Mouse (Mus musculus) midbrain, embryonic 10.5 days (tissue): ENCODE data around the gene Ccdc153. TPM values are rescaled to one million over a fixed set of nuclear protein-coding genes. Genes with fewer than 3 reads are reported as not detected.

Experiments
- DNase-seq: peaks from one replicate; pipeline ENCODE4 v3.0.0-alpha.2; 2017; ENCODE audit warnings: low spot score
- H3K27ac ChIP-seq: fragments of 300-500 bp; sonication (generic); replicated peaks from 2 replicates; pipeline ENCODE4 v1.5.1; 2016; ENCODE audit warnings: mild to moderate bottlenecking
- H3K27me3 ChIP-seq: fragments of 300-500 bp; sonication (generic); 2 replicates; pipeline ENCODE4 v1.6.1; 2016; ENCODE audit warnings: low read depth, mild to moderate bottlenecking; ENCODE audit not compliant: poor library complexity, severe bottlenecking
- H3K36me3 ChIP-seq: fragments of 300-500 bp; sonication (generic); 2 replicates; pipeline ENCODE4 v1.6.1; 2016; ENCODE audit warnings: mild to moderate bottlenecking, moderate library complexity
- H3K4me1 ChIP-seq: fragments of 300-500 bp; sonication (generic); 2 replicates; pipeline ENCODE4 v1.6.1; 2016
- H3K4me3 ChIP-seq: fragments of 300-500 bp; sonication (generic); 2 replicates; pipeline ENCODE4 v1.5.1; 2016; ENCODE audit warnings: mild to moderate bottlenecking, moderate library complexity
- H3K9me3 ChIP-seq: fragments of 300-500 bp; sonication (generic); replicated peaks from 2 replicates; pipeline ENCODE4 v1.6.1; 2016; ENCODE audit warnings: mild to moderate bottlenecking
- WGBS: fragments of 180-500 bp; shearing (Covaris S2); methylation state at CpG from one replicate; pipeline ENCODE4 v1.1.7; 2016; 5-methylcytosine and 5-hydroxymethylcytosine counted together
- polyA plus RNA-seq: library from polyadenylated mRNA; unstranded; fragments of >200 nt; fragmentation: Nextera tagmentation; extraction: Ambion mirVana; gene quantifications from 2 replicates; pipeline ENCODE4 v1.2.1, GENCODE M21; 2016

Gene Ccdc153
- polyA plus RNA-seq = not detected in 2 replicates

- 63% methylated on average over 2 of the region's 2 CpGs for WGBS
- H3K27me3 ChIP-seq = no peaks in the 10 kb centered on the region
- no peaks in the 10 kb centered on the region for H3K36me3 ChIP-seq
- DNase-seq = no peak
- H3K4me1 ChIP-seq = peaks cover 14% of the 10 kb centered on the region
- H3K27ac ChIP-seq = no peak within 1 kb of the TSS
- no peaks in the 10 kb centered on the region for H3K9me3 ChIP-seq
- no peak within 1 kb of the TSS for H3K4me3 ChIP-seq
These were observed at the start of gene Ccdc153 for GRCm38 (mm10) chr9:44240399-44240798. TSS of gene Ccdc153 (plus strand) at chr9:44240676.

GRCm38 (mm10) chr9:44191166-44191565 lies 49.3 kb upstream of the Ccdc153 start:
- Histone ChIP-seq H3K27ac (no peak overlapping the region), H3K9me3 (no peaks in the 10 kb centered on the region), H3K27me3 (no peaks in the 10 kb centered on the region), H3K4me3 (no peak overlapping the region), H3K4me1 (no peaks in the 10 kb centered on the region), H3K36me3 (peaks cover 28% of the 10 kb centered on the region)
- WGBS = 88% methylated on average over 3 of the region's 3 CpGs
- DNase-seq = no peak

- Histone ChIP-seq H3K4me1 (no peaks in the 10 kb centered on the region), H3K27ac (no peak overlapping the region), H3K4me3 (no peak overlapping the region), H3K27me3 (no peaks in the 10 kb centered on the region), H3K9me3 (no peaks in the 10 kb centered on the region), H3K36me3 (peaks cover 37% of the 10 kb centered on the region)
- WGBS = 94% methylated on average over 3 of the region's 3 CpGs
- no peak for DNase-seq
These were observed 48.2 kb upstream of the Ccdc153 start for GRCm38 (mm10) chr9:44192312-44192711.

GRCm38 (mm10) chr9:44192794-44193193 lies 47.7 kb upstream of the Ccdc153 start:
- no peak overlapping the region for H3K27ac ChIP-seq
- 92% methylated on average over 5 of the region's 5 CpGs for WGBS
- no peak overlapping the region for H3K4me3 ChIP-seq
- no peaks in the 10 kb centered on the region for H3K9me3 ChIP-seq
- no peaks in the 10 kb centered on the region for H3K4me1 ChIP-seq
- no peak for DNase-seq
- H3K36me3 ChIP-seq = peaks cover 42% of the 10 kb centered on the region
- H3K27me3 ChIP-seq = no peaks in the 10 kb centered on the region

GRCm38 (mm10) chr9:44194000-44194399 lies 46.5 kb upstream of the Ccdc153 start:
- Histone ChIP-seq H3K36me3 (peaks cover 54% of the 10 kb centered on the region), H3K27ac (no peak overlapping the region), H3K4me1 (no peaks in the 10 kb centered on the region), H3K27me3 (no peaks in the 10 kb centered on the region), H3K4me3 (no peak overlapping the region), H3K9me3 (no peaks in the 10 kb centered on the region)
- no peak for DNase-seq
- 90% methylated on average over 1 of the region's 1 CpGs for WGBS

GRCm38 (mm10) chr9:44196354-44196753 lies 44.1 kb upstream of the Ccdc153 start:
- H3K27me3 ChIP-seq = no peaks in the 10 kb centered on the region
- H3K36me3 ChIP-seq = peaks cover 74% of the 10 kb centered on the region
- H3K4me3 ChIP-seq = no peak overlapping the region

GRCm38 (mm10) chr9:44199166-44199565 lies 41.3 kb upstream of the Ccdc153 start:
- no peaks in the 10 kb centered on the region for H3K9me3 ChIP-seq
- 94% methylated on average over 3 of the region's 3 CpGs for WGBS
- H3K4me3 ChIP-seq = no peak overlapping the region
- H3K4me1 ChIP-seq = no peaks in the 10 kb centered on the region
- no peaks in the 10 kb centered on the region for H3K27me3 ChIP-seq
- peaks cover 68% of the 10 kb centered on the region for H3K36me3 ChIP-seq
- H3K27ac ChIP-seq = no peak overlapping the region
- no peak for DNase-seq

More at GRCm38 (mm10) chr9:44196354-44196753, 44.1 kb upstream of the Ccdc153 start:
- Histone ChIP-seq H3K27ac (no peak overlapping the region), H3K4me1 (no peaks in the 10 kb centered on the region), H3K9me3 (no peaks in the 10 kb centered on the region)
- DNase-seq = no peak
- WGBS = 89% methylated on average over 4 of the region's 4 CpGs

GRCm38 (mm10) chr9:44199580-44199979 lies 40.9 kb upstream of the Ccdc153 start:
- no peak for DNase-seq
- Histone ChIP-seq H3K9me3 (no peaks in the 10 kb centered on the region), H3K4me3 (no peak overlapping the region), H3K27ac (no peak overlapping the region), H3K27me3 (no peaks in the 10 kb centered on the region), H3K36me3 (peaks cover 67% of the 10 kb centered on the region), H3K4me1 (no peaks in the 10 kb centered on the region)

- DNase-seq = no peak
- Histone ChIP-seq H3K4me3 (no peak overlapping the region), H3K27ac (no peak overlapping the region), H3K9me3 (no peaks in the 10 kb centered on the region), H3K4me1 (no peaks in the 10 kb centered on the region), H3K36me3 (peaks cover 63% of the 10 kb centered on the region), H3K27me3 (no peaks in the 10 kb centered on the region)
- 76% methylated on average over 3 of the region's 3 CpGs for WGBS
These were observed 40.0 kb upstream of the Ccdc153 start for GRCm38 (mm10) chr9:44200458-44200857.

- H3K9me3 ChIP-seq = peaks cover 8% of the 10 kb centered on the region; the same call in 1 of the 2 replicates
- 93% methylated on average over 2 of the region's 2 CpGs for WGBS
- H3K4me1 ChIP-seq = no peaks in the 10 kb centered on the region
- H3K4me3 ChIP-seq = no peak overlapping the region
- no peaks in the 10 kb centered on the region for H3K27me3 ChIP-seq
- DNase-seq = no peak
- no peak overlapping the region for H3K27ac ChIP-seq
- peaks cover 28% of the 10 kb centered on the region for H3K36me3 ChIP-seq
These were observed 32.6 kb upstream of the Ccdc153 start for GRCm38 (mm10) chr9:44207840-44208239.

GRCm38 (mm10) chr9:44209416-44209815 lies 31.1 kb upstream of the Ccdc153 start:
- H3K4me3 ChIP-seq = no peak overlapping the region
- H3K9me3 ChIP-seq = peaks cover 8% of the 10 kb centered on the region; the same call in 1 of the 2 replicates
- no peak for DNase-seq
- H3K36me3 ChIP-seq = peaks cover 35% of the 10 kb centered on the region
- no peaks in the 10 kb centered on the region for H3K4me1 ChIP-seq
- WGBS = 99% methylated on average over 4 of the region's 4 CpGs
- no peak overlapping the region for H3K27ac ChIP-seq
- H3K27me3 ChIP-seq = no peaks in the 10 kb centered on the region

- Histone ChIP-seq H3K36me3 (peaks cover 33% of the 10 kb centered on the region), H3K4me1 (no peaks in the 10 kb centered on the region), H3K9me3 (peaks cover 8% of the 10 kb centered on the region; the same call in 1 of the 2 replicates), H3K4me3 (no peak overlapping the region), H3K27me3 (no peaks in the 10 kb centered on the region), H3K27ac (no peak overlapping the region)
- 98% methylated on average over 4 of the region's 4 CpGs for WGBS
- DNase-seq = no peak
These were observed 28.1 kb upstream of the Ccdc153 start for GRCm38 (mm10) chr9:44212406-44212805.

- 96% methylated on average over 14 of the region's 14 CpGs for WGBS
- Histone ChIP-seq H3K9me3 (peaks cover 8% of the 10 kb centered on the region; the same call in 1 of the 2 replicates), H3K4me3 (no peak overlapping the region), H3K27me3 (no peaks in the 10 kb centered on the region), H3K27ac (no peak overlapping the region), H3K36me3 (peaks cover 33% of the 10 kb centered on the region), H3K4me1 (no peaks in the 10 kb centered on the region)
- no peak for DNase-seq
These were observed 26.9 kb upstream of the Ccdc153 start for GRCm38 (mm10) chr9:44213538-44213937.

GRCm38 (mm10) chr9:44225993-44226392 lies 14.5 kb upstream of the Ccdc153 start:
- Histone ChIP-seq H3K36me3 (peaks cover 25% of the 10 kb centered on the region), H3K9me3 (no peaks in the 10 kb centered on the region), H3K27ac (no peak overlapping the region), H3K4me3 (no peak overlapping the region), H3K27me3 (no peaks in the 10 kb centered on the region), H3K4me1 (peaks cover 5% of the 10 kb centered on the region; the same call in 1 of the 2 replicates)
- WGBS = 88% methylated on average over 6 of the region's 6 CpGs
- no peak for DNase-seq
